Mouse (Mus musculus): ENCODE results near the gene Slc35e2.

- TF ChIP-seq EP300 (IDR thresholded peaks at IDR 0.05) (no peak), CTCF (IDR thresholded peaks at IDR 0.05) (no peak)
Observed at GRCm38 (mm10) chr4:155552917-155553532, 48.2 kb upstream of the Slc35e2 start.
